Mouse (Mus musculus) liver, postnatal 0 days (tissue): ENCODE results near the gene Vav2.

ENCODE experiments used
- CTCF ChIP-seq: sonication (generic); IDR thresholded peaks from 2 replicates; pipeline ENCODE4 v1.5.1; 2016; ENCODE audit warnings: antibody characterized with exemption, low read depth
- EP300 ChIP-seq: IDR thresholded peaks from 2 replicates; pipeline ENCODE4 v1.6.1; 2016; ENCODE audit warnings: antibody characterized with exemption, low read depth, mild to moderate bottlenecking

DNA sequence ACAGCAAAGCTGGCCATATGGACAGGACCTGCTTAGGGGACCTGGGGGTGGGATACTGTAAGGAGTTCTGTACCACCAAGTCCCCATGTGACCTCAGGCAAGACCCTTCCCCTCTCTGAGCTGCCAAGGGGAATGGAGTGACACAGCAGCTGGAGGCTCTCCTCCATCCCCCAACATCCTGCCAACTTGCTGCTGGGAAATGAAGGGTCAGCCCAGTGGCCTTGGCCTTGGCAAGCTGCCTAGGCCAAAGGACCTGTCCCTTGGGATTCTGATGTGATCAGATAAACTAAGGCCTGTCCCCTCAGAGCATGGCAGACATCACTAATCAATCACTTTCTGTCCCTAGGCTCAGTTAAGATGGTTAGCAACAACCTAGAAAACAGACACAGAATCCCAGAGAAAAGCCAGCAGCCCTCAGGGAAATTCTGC is 98.2 kb downstream of the Vav2 start:
- TF ChIP-seq EP300 (no peak), CTCF (no peak)
